Mouse (Mus musculus) intestine, embryonic 16.5 days (tissue): ENCODE data around the gene Gm7138. TPM values are rescaled to one million over a fixed set of nuclear protein-coding genes. Genes with fewer than 3 reads are reported as not detected.

Experiments
- polyA plus RNA-seq: library from polyadenylated mRNA; unstranded; fragments of >200 nt; fragmentation: Nextera tagmentation; extraction: Ambion mirVana; gene quantifications from 2 replicates; pipeline ENCODE4 v1.2.1, GENCODE M21; 2015

The Gm7138 gene
- polyA plus RNA-seq, 1 experiment from 2014 or later = not detected

Other genes with a start within 250 kb of the Gm7138 start
- gene Itgb2, start 246.7 kb downstream of the Gm7138 start, polyA plus RNA-seq = 3.8 and 3.9 TPM in 2 replicates
- gene Pttg1ip, start 195.2 kb downstream of the Gm7138 start, polyA plus RNA-seq = 177 and 181 TPM in 2 replicates
- 330 and 356 TPM in 2 replicates for gene Sumo3, start 170.8 kb downstream of the Gm7138 start, polyA plus RNA-seq
- 1.9 TPM in 1 of 2 replicates, not detected in the other for gene Gm49325, start 170.7 kb downstream of the Gm7138 start, polyA plus RNA-seq
- 61.5 and 68.6 TPM in 2 replicates for gene Ube2g2, start 154.7 kb downstream of the Gm7138 start, polyA plus RNA-seq
- 0.48 and 0.51 TPM in 2 replicates for gene Tspear, start 90.4 kb downstream of the Gm7138 start, polyA plus RNA-seq
- gene Gm19402, start 86.2 kb downstream of the Gm7138 start, polyA plus RNA-seq = not detected in 2 replicates
- not detected in 2 replicates for gene Gm9508, start 79.7 kb downstream of the Gm7138 start, polyA plus RNA-seq
- not detected in 2 replicates for gene Gm10272, start 70.3 kb downstream of the Gm7138 start, polyA plus RNA-seq
- not detected in 2 replicates for gene Gm10024, start 65.5 kb downstream of the Gm7138 start, polyA plus RNA-seq
- not detected in 2 replicates for gene Gm10142, start 61.1 kb downstream of the Gm7138 start, polyA plus RNA-seq
- gene Krtap12-1, start 56.3 kb downstream of the Gm7138 start, polyA plus RNA-seq = not detected in 2 replicates
- not detected in 2 replicates for gene Gm10100, start 50.5 kb downstream of the Gm7138 start, polyA plus RNA-seq
- not detected in 2 replicates for gene Gm18596, start 34.3 kb downstream of the Gm7138 start, polyA plus RNA-seq
- gene Gm9736, start 25.6 kb downstream of the Gm7138 start, polyA plus RNA-seq = not detected in 2 replicates
- gene Gm3233, start 17.3 kb downstream of the Gm7138 start, polyA plus RNA-seq = not detected in 2 replicates
- gene Gm3238, start 5.6 kb downstream of the Gm7138 start, polyA plus RNA-seq = not detected in 2 replicates
- gene Gm3250, start 5.6 kb upstream of the Gm7138 start, polyA plus RNA-seq = not detected in 2 replicates
- not detected in 2 replicates for gene Gm7137, start 11.3 kb upstream of the Gm7138 start, polyA plus RNA-seq
- not detected in 2 replicates for gene Gm9639, start 18.1 kb upstream of the Gm7138 start, polyA plus RNA-seq
- not detected in 2 replicates for gene Gm19668, start 22.2 kb upstream of the Gm7138 start, polyA plus RNA-seq
- gene Gm9507, start 34.9 kb upstream of the Gm7138 start, polyA plus RNA-seq = not detected in 2 replicates
- gene Gm2696, start 37.7 kb upstream of the Gm7138 start, polyA plus RNA-seq = not detected in 2 replicates
- gene Krtap10-4, start 50.2 kb upstream of the Gm7138 start, polyA plus RNA-seq = not detected in 2 replicates
- gene Krtap10-10, start 59.0 kb upstream of the Gm7138 start, polyA plus RNA-seq = not detected in 2 replicates
- not detected in 2 replicates for gene Gm36176, start 69.9 kb upstream of the Gm7138 start, polyA plus RNA-seq
- not detected in 2 replicates for gene Gm10318, start 75.9 kb upstream of the Gm7138 start, polyA plus RNA-seq
- not detected in 2 replicates for gene Gm3285, start 85.0 kb upstream of the Gm7138 start, polyA plus RNA-seq
- gene Lrrc3, start 125.6 kb upstream of the Gm7138 start, polyA plus RNA-seq = 3.3 TPM in 2 replicates
- 0.91 and 0.92 TPM in 2 replicates for gene Trpm2, start 193.6 kb upstream of the Gm7138 start, polyA plus RNA-seq
- 16.0 and 17.5 TPM in 2 replicates for gene 1810043G02Rik, start 201.6 kb upstream of the Gm7138 start, polyA plus RNA-seq
- 282 and 298 TPM in 2 replicates for gene Pfkl, start 233.1 kb upstream of the Gm7138 start, polyA plus RNA-seq